Mouse (Mus musculus) myocyte (in vitro differentiated cells): Measurements from ENCODE around the gene Plekhb1. TPM values are rescaled to one million over a fixed set of nuclear protein-coding genes. Genes with fewer than 3 reads are reported as not detected.
A peak's percentile ranks its signal among the peaks of the same experiment; 100 is the strongest.

Source experiments
- H3K27me3 ChIP-seq: one replicate; pipeline ENCODE4 v1.6.1; 2011; ENCODE audit not compliant: control insufficient read depth, insufficient read depth, insufficient read length
- H3K36me3 ChIP-seq: one replicate; pipeline ENCODE4 v1.6.1; 2011; ENCODE audit not compliant: control insufficient read depth, insufficient read depth
- H3K4me2 ChIP-seq: one replicate; pipeline ENCODE4 v1.6.1; 2011; ENCODE audit warnings: low read depth, control low read depth
- H3K4me3 ChIP-seq: one replicate; pipeline ENCODE4 v1.5.1; 2011; ENCODE audit warnings: mild to moderate bottlenecking, control low read depth, moderate library complexity
- H3K79me2 ChIP-seq: one replicate; pipeline ENCODE4 v1.6.1; 2011; ENCODE audit not compliant: control insufficient read depth, insufficient read depth
- H3ac ChIP-seq: one replicate; pipeline ENCODE4 v1.6.1; 2011; ENCODE audit not compliant: control insufficient read depth, insufficient read length
- CEBPB ChIP-seq: IDR thresholded peaks from 2 replicates; pipeline ENCODE4 v1.6.1; 2011; ENCODE audit warnings: mild to moderate bottlenecking, moderate library complexity; ENCODE audit not compliant: poor library complexity, insufficient read depth, severe bottlenecking
- E2F4 ChIP-seq: IDR thresholded peaks from one replicate; pipeline ENCODE4 v1.6.1; 2011; ENCODE audit warnings: mild to moderate bottlenecking, control low read depth, moderate library complexity; ENCODE audit not compliant: insufficient read depth
- MAX ChIP-seq: IDR thresholded peaks from one replicate; pipeline ENCODE4 v1.6.1; 2011; ENCODE audit warnings: low read depth, mild to moderate bottlenecking, control low read depth
- MYOD1 ChIP-seq, 3 experiments: IDR thresholded peaks; one replicate each; pipeline ENCODE4 v1.6.1; 2011; ENCODE audit warnings: control low read depth in 2 of 3, low read depth in 2 of 3, mild to moderate bottlenecking in 2 of 3, moderate library complexity in 1 of 3; ENCODE audit not compliant: insufficient read length in 2 of 3, control insufficient read depth in 1 of 3
- MYOG ChIP-seq, 3 experiments: IDR thresholded peaks; one replicate each; pipeline ENCODE4 v1.6.1; 2011; ENCODE audit warnings: control low read depth in 2 of 3, low read depth in 2 of 3, mild to moderate bottlenecking in 2 of 3; ENCODE audit not compliant: insufficient read length in 2 of 3, control insufficient read depth in 1 of 3, insufficient read depth in 1 of 3
- POLR2A ChIP-seq: IDR thresholded peaks from one replicate; pipeline ENCODE4 v1.6.1; 2011; ENCODE audit warnings: low read depth, mild to moderate bottlenecking, control low read depth, moderate library complexity; ENCODE audit not compliant: insufficient read length
- POLR2AphosphoS2 ChIP-seq: IDR thresholded peaks from one replicate; pipeline ENCODE4 v1.6.1; 2011; ENCODE audit warnings: low read depth, control low read depth; ENCODE audit not compliant: insufficient read length
- REST ChIP-seq: IDR thresholded peaks from one replicate; pipeline ENCODE4 v1.6.1; 2011; ENCODE audit warnings: mild to moderate bottlenecking, control low read depth, moderate library complexity; ENCODE audit not compliant: insufficient read depth, insufficient read length
- SRF ChIP-seq: IDR thresholded peaks from one replicate; pipeline ENCODE4 v1.6.1; 2011; ENCODE audit warnings: low read depth; ENCODE audit not compliant: control insufficient read depth, insufficient read length
- TCF12 ChIP-seq: IDR thresholded peaks from one replicate; pipeline ENCODE4 v1.6.1; 2011; ENCODE audit warnings: mild to moderate bottlenecking, control low read depth; ENCODE audit not compliant: poor library complexity, insufficient read depth, severe bottlenecking
- TCF3 ChIP-seq: IDR thresholded peaks from one replicate; pipeline ENCODE4 v1.6.1; 2011; ENCODE audit warnings: low read depth, control low read depth; ENCODE audit not compliant: insufficient read length
- USF1 ChIP-seq: IDR thresholded peaks from one replicate; pipeline ENCODE4 v1.6.1; 2011; ENCODE audit warnings: low read depth, mild to moderate bottlenecking, control low read depth, moderate library complexity
- polyA plus RNA-seq: library from polyadenylated mRNA; unstranded; fragments of >200 nt; fragmentation: generic; extraction: Trizol; gene quantifications from one replicate; pipeline ENCODE4 v1.2.1, GENCODE M21; 2012; ENCODE audit warnings: missing spikeins

The Plekhb1 gene
- polyA plus RNA-seq, 1 experiment, result 1.9 TPM

- H3K79me2 ChIP-seq, result no peaks in the 10 kb centered on the region
- H3K36me3 ChIP-seq, result no peaks in the 10 kb centered on the region
- TF ChIP-seq REST (no peak), TCF3 (no peak), CEBPB (no peak), MYOD1 (IDR thresholded peaks at IDR 0.05; ENCODE audit: control insufficient read depth in 1 of 3, insufficient read length in 2 of 3, low read depth in 2 of 3) (peak; percentile 49 to 80 (median 65)), POLR2AphosphoS2 (no peak), USF1 (no peak), MYOG (IDR thresholded peaks at IDR 0.05; ENCODE audit: control insufficient read depth in 1 of 3, insufficient read depth in 1 of 3, insufficient read length in 2 of 3, low read depth in 2 of 3) (peak in 2 of 3 experiments; percentile 44 to 85), POLR2A (no peak), SRF (no peak), MAX (no peak), E2F4 (no peak), TCF12 (no peak)
- H3K4me3 ChIP-seq, result no peak overlapping the region
- H3ac ChIP-seq, result no peak overlapping the region
- H3K27me3 ChIP-seq, result no peaks in the 10 kb centered on the region
- peak overlapping the region; percentile 13 for H3K4me2 ChIP-seq
Measured at GRCm38 (mm10) chr7:100600211-100600610, 62.0 kb downstream of the Plekhb1 start.

GRCm38 (mm10) chr7:100593349-100593748, 68.9 kb downstream of the Plekhb1 start:
- Histone ChIP-seq H3K36me3 (no peaks in the 10 kb centered on the region), H3K4me3 (no peak overlapping the region), H3K4me2 (no peak overlapping the region), H3K27me3 (no peaks in the 10 kb centered on the region), H3ac (no peak overlapping the region), H3K79me2 (no peaks in the 10 kb centered on the region)
- TF ChIP-seq E2F4 (no peak), MAX (no peak), POLR2A (no peak), TCF3 (no peak), POLR2AphosphoS2 (no peak), CEBPB (no peak), REST (no peak), USF1 (no peak), MYOG (IDR thresholded peaks at IDR 0.05; ENCODE audit: control insufficient read depth in 1 of 3, insufficient read depth in 1 of 3, insufficient read length in 2 of 3, low read depth in 2 of 3) (no peak), TCF12 (no peak), SRF (no peak), MYOD1 (IDR thresholded peaks at IDR 0.05; ENCODE audit: control insufficient read depth in 1 of 3, insufficient read length in 2 of 3, low read depth in 2 of 3) (no peak)

Other genes with a start within 250 kb of the Plekhb1 start
- 2.2 TPM for gene Ucp3, start 189.4 kb downstream of the Plekhb1 start, polyA plus RNA-seq
- gene Ucp2, start 169.1 kb downstream of the Plekhb1 start, polyA plus RNA-seq, result 387 TPM
- 0.46 TPM for gene Dnajb13, start 147.5 kb downstream of the Plekhb1 start, polyA plus RNA-seq
- gene Coa4, start 125.3 kb downstream of the Plekhb1 start, polyA plus RNA-seq, result 15.5 TPM
- gene Rab6a, start 55.0 kb downstream of the Plekhb1 start, polyA plus RNA-seq, result 48.5 TPM
- 34.4 TPM for gene Mrpl48, start 54.1 kb downstream of the Plekhb1 start, polyA plus RNA-seq
- gene Fam168a, start 44.2 kb upstream of the Plekhb1 start, polyA plus RNA-seq, result 21.7 TPM
- 6.5 TPM for gene Relt, start 201.0 kb upstream of the Plekhb1 start, polyA plus RNA-seq